Mouse (Mus musculus) MEL (cell line): ENCODE measurements around the gene Efna5. TPM values are rescaled to one million over a fixed set of nuclear protein-coding genes. Genes with fewer than 3 reads are reported as not detected.

ENCODE experiments used
- DNase-seq: peaks from one replicate; pipeline ENCODE4 v3.0.0; 2011; ENCODE audit warnings: low read depth, low spot score
- H3K27ac ChIP-seq: 2 replicates; pipeline ENCODE4 v1.5.1; 2012; ENCODE audit warnings: low read depth, mild to moderate bottlenecking, control low read depth, low read length, moderate library complexity; ENCODE audit not compliant: control insufficient read depth
- H3K27me3 ChIP-seq, 2 experiments: fragments of 150-350 bp in 1 of 2; sonication (generic) in 1 of 2; 2 replicates each; pipeline ENCODE4 v1.6.1; 2012; ENCODE audit warnings: low read length in 2 of 2, mild to moderate bottlenecking in 2 of 2, improper control_type of control experiment in 1 of 2, moderate library complexity in 1 of 2; ENCODE audit not compliant: insufficient read depth in 2 of 2, control insufficient read depth in 1 of 2
- H3K36me3 ChIP-seq, 2 experiments: 2 replicates each; pipeline ENCODE4 v1.6.1; 2012 to 2014; ENCODE audit warnings: low read length in 2 of 2, improper control_type of control experiment in 1 of 2, inconsistent platforms in 1 of 2, mild to moderate bottlenecking in 1 of 2; ENCODE audit not compliant: insufficient read depth in 2 of 2, control insufficient read depth in 1 of 2
- H3K4me1 ChIP-seq, 2 experiments: fragments of 150-350 bp in 1 of 2; sonication (generic) in 1 of 2; 2 replicates each; pipeline ENCODE4 v1.6.1; 2012; ENCODE audit warnings: low read length in 2 of 2, improper control_type of control experiment in 1 of 2, mild to moderate bottlenecking in 1 of 2; ENCODE audit not compliant: insufficient read depth in 2 of 2, control insufficient read depth in 1 of 2
- H3K4me3 ChIP-seq, 2 experiments: fragments of 150-350 bp in 1 of 2; sonication (generic) in 1 of 2; 2 replicates each; pipeline ENCODE4 v1.5.1; 2012; ENCODE audit warnings: low read depth in 2 of 2, low read length in 2 of 2, mild to moderate bottlenecking in 2 of 2, moderate library complexity in 2 of 2, control low read depth in 1 of 2, improper control_type of control experiment in 1 of 2; ENCODE audit not compliant: control insufficient read depth in 1 of 2, insufficient read depth in 1 of 2
- H3K79me2 ChIP-seq: 2 replicates; pipeline ENCODE4 v1.6.1; 2012; ENCODE audit warnings: mild to moderate bottlenecking, low read length, moderate library complexity; ENCODE audit not compliant: control insufficient read depth, poor library complexity, insufficient read depth
- H3K9ac ChIP-seq: 2 replicates; pipeline ENCODE4 v1.6.1; 2012; ENCODE audit warnings: low read depth, mild to moderate bottlenecking, control low read depth, low read length, moderate library complexity; ENCODE audit not compliant: control insufficient read depth, poor library complexity, severe bottlenecking
- H3K9me3 ChIP-seq: fragments of 150-350 bp; sonication (generic); replicated peaks from 2 replicates; pipeline ENCODE4 v1.6.1; 2012; ENCODE audit warnings: mild to moderate bottlenecking, low read length, improper control_type of control experiment, moderate library complexity; ENCODE audit not compliant: insufficient read depth
- E2F4 ChIP-seq: IDR thresholded peaks from 2 replicates; pipeline ENCODE4 v1.6.1; 2011; ENCODE audit warnings: low read depth, low read length, improper control_type of control experiment, borderline replicate concordance
- GABPA ChIP-seq: IDR thresholded peaks from 2 replicates; pipeline ENCODE4 v1.6.1; 2012; ENCODE audit warnings: low read depth, mild to moderate bottlenecking, inconsistent platforms, low read length, improper control_type of control experiment, moderate library complexity
- GATA1 ChIP-seq: IDR thresholded peaks from 2 replicates; pipeline ENCODE4 v1.6.1; 2011; ENCODE audit warnings: low read depth, low read length, improper control_type of control experiment
- MAX ChIP-seq: IDR thresholded peaks from 2 replicates; pipeline ENCODE4 v1.6.1; 2011; ENCODE audit warnings: low read length, improper control_type of control experiment
- MXI1 ChIP-seq: IDR thresholded peaks from 2 replicates; pipeline ENCODE4 v1.6.1; 2011; ENCODE audit warnings: mild to moderate bottlenecking, low read depth, low read length, improper control_type of control experiment
- NRF1 ChIP-seq: IDR thresholded peaks from 2 replicates; pipeline ENCODE4 v1.6.1; 2014; ENCODE audit warnings: low read depth, mild to moderate bottlenecking, inconsistent platforms, low read length, improper control_type of control experiment, moderate library complexity; ENCODE audit not compliant: poor library complexity, insufficient read depth, severe bottlenecking
- POLR2A ChIP-seq, 2 experiments: IDR thresholded peaks; 2 replicates each; pipeline ENCODE4 v1.6.1; 2011 to 2012; ENCODE audit warnings: low read length in 2 of 2, mild to moderate bottlenecking in 2 of 2, control low read depth in 1 of 2, improper control_type of control experiment in 1 of 2, low read depth in 1 of 2, moderate library complexity in 1 of 2; ENCODE audit not compliant: control insufficient read depth in 1 of 2, insufficient read depth in 1 of 2, poor library complexity in 1 of 2
- POLR2AphosphoS2 ChIP-seq: IDR thresholded peaks from 2 replicates; pipeline ENCODE4 v1.6.1; 2011; ENCODE audit warnings: low read length, improper control_type of control experiment
- SIN3A ChIP-seq: IDR thresholded peaks from 2 replicates; pipeline ENCODE4 v1.6.1; 2012; ENCODE audit warnings: low read length, improper control_type of control experiment, inconsistent platforms
- UBTF ChIP-seq: IDR thresholded peaks from 2 replicates; pipeline ENCODE4 v1.6.1; 2012; ENCODE audit warnings: low read depth, mild to moderate bottlenecking, inconsistent platforms, low read length, improper control_type of control experiment, moderate library complexity, borderline replicate concordance; ENCODE audit not compliant: insufficient read depth
- ZMIZ1 ChIP-seq: IDR thresholded peaks from 2 replicates; pipeline ENCODE4 v1.6.1; 2012; ENCODE audit warnings: low read depth, mild to moderate bottlenecking, inconsistent platforms, low read length, improper control_type of control experiment, moderate library complexity
- ZNF384 ChIP-seq: IDR thresholded peaks from 2 replicates; pipeline ENCODE4 v1.6.1; 2012; ENCODE audit warnings: low read depth, mild to moderate bottlenecking, inconsistent platforms, low read length, improper control_type of control experiment
- polyA plus RNA-seq, 2 experiments: library from polyadenylated mRNA; stranded (reverse) in 1 of 2; unstranded in 1 of 2; fragments of >175 nt in 1 of 2; fragments of >200 nt in 1 of 2; gene quantifications; 2 replicates each; pipeline versions ENCODE4 v1.2.1 to v1.2.4; 2012; ENCODE audit warnings: low replicate concordance in 2 of 2, low read depth in 1 of 2; ENCODE audit not compliant: insufficient read length in 2 of 2, insufficient read depth in 1 of 2, missing spikeins in 1 of 2
- total RNA-seq: library from RNA; depleted of rRNA; stranded (reverse); fragments of 300-350 nt; gene quantifications from 2 replicates; pipeline ENCODE4 v1.2.3, GENCODE M21; 2012

The Efna5 gene
- total and polyA plus RNA-seq, 3 experiments = not detected

DNA sequence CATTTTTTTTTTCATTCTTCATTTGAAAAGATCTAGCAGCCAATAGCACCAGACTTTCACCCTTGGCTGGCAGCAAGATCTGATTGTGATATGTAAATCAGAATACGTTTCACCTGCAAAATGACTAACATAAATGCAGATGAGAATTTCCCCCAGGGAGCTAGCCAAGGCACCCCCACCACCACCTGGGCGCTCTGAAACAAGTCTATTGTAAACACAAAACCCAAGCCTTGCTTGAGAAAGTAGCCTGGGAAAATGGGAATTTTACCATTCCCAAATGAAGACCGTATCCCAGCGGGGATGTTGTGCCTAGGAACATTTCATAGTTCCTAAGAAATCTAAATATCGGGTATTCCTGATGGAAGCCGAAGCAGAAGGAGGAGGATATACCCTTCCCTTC is 92.3 kb downstream of the Efna5 start:
- Histone ChIP-seq H3K4me1 (no peaks in the 10 kb centered on the region; a peak in 1 of 4 replicates), H3K4me3 (no peak overlapping the region), H3K27me3 (no peaks in the 10 kb centered on the region), H3K79me2 (no peaks in the 10 kb centered on the region), H3K9ac (no peak overlapping the region), H3K27ac (no peak overlapping the region), H3K9me3 (no peaks in the 10 kb centered on the region), H3K36me3 (0 out of 4 replicates have a peak, but pooled peaks cover 0 to under 1% of the 10 kb centered on the region in 2 experiments)
- DNase-seq = no peak
- TF ChIP-seq SIN3A = no peak

GRCm38 (mm10) chr17:62787855-62788254 is 93.3 kb downstream of the Efna5 start:
- no peaks in the 10 kb centered on the region for H3K79me2 ChIP-seq
- H3K9ac ChIP-seq = no peak overlapping the region
- H3K36me3 ChIP-seq = 0 out of 4 replicates have a peak, but pooled peaks cover 0 to 2% of the 10 kb centered on the region in 2 experiments
- no peaks in the 10 kb centered on the region for H3K9me3 ChIP-seq
- DNase-seq = no peak
- TF ChIP-seq GATA1 (peak; percentile 39; the same call in 1 of the 2 replicates), MAX (no peak)
- H3K4me1 ChIP-seq = no peaks in the 10 kb centered on the region; a peak in 1 of 4 replicates
- no peak overlapping the region for H3K4me3 ChIP-seq
- H3K27me3 ChIP-seq = no peaks in the 10 kb centered on the region
- H3K27ac ChIP-seq = no peak overlapping the region

- Histone ChIP-seq H3K79me2 (no peaks in the 10 kb centered on the region), H3K27ac (no peak overlapping the region), H3K27me3 (no peaks in the 10 kb centered on the region), H3K9ac (no peak overlapping the region), H3K4me3 (no peak overlapping the region), H3K4me1 (no peaks in the 10 kb centered on the region; a peak in 1 of 4 replicates), H3K9me3 (no peaks in the 10 kb centered on the region), H3K36me3 (0 out of 4 replicates have a peak, but pooled peaks cover 0 to 2% of the 10 kb centered on the region in 2 experiments)
- TF ChIP-seq ZNF384 = no peak
- no peak for TF ChIP-seq MXI1
- TF ChIP-seq POLR2A (IDR thresholded peaks at IDR 0.05; ENCODE audit: control insufficient read depth in 1 of 2, insufficient read depth in 1 of 2, low read depth in 1 of 2, low read length in 2 of 2, poor library complexity in 1 of 2) = no peak
- no peak for TF ChIP-seq UBTF
- no peak for TF ChIP-seq GABPA
- TF ChIP-seq ZMIZ1 = no peak
- no peak for TF ChIP-seq POLR2AphosphoS2
- no peak for TF ChIP-seq NRF1
- TF ChIP-seq E2F4 = no peak
- DNase-seq = no peak
Measured at GRCm38 (mm10) chr17:62786602-62786907, 94.6 kb downstream of the Efna5 start.
